Mouse (Mus musculus) ovary, postnatal 36 days (tissue): ENCODE measurements at regions not wholly inside any gene's neighbourhood (a gene's known extent, or its start where the extent isn't known, plus 50 kb on each side); places are given as distances from the start of the nearest gene placed in this dataset.

Experiments
- DNase-seq: peaks from one replicate; pipeline ENCODE4 v3.0.0; 2022; ENCODE audit warnings: low spot score, mixed read lengths

DNA sequence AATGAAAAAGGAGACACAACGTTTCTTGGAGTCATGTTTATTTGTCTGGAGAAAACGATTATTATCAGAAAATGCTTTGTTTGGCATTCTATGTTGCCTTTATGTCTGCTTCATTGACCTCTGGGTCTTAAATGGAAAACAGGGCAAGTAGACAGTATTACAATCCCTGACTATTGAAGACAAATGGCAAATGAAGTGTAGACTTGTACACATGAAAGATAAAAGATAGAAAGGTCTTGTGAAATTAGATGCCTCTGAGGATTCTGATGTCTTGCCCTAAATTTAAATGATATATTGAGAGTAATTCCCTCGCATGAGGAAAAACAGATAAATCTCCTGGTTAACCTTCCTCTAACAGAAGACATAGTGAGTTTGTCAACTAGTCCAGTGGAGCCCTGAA, 1186.7 kb downstream of the Slitrk1 start:
- no peak for DNase-seq

DNA sequence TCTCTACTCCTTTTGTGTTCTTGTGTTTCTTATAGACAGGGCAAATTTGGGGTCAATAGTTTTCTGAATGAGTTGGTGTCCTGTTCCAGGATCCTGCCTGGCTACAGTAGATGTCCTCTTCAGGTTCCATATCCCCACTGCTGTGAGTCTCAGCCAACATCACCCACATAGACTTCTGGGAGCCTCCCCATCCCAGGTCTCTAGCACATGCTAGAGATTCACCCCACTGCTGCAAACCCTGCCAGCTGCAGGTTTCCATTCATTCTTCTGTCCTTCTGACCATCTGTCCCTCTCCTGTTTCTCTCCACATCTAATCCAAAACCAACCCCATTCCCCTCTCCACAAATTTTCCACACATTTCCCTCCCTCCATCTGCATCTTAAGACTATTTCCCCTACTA, 1225.6 kb downstream of the Slitrk1 start:
- no peak for DNase-seq

DNA sequence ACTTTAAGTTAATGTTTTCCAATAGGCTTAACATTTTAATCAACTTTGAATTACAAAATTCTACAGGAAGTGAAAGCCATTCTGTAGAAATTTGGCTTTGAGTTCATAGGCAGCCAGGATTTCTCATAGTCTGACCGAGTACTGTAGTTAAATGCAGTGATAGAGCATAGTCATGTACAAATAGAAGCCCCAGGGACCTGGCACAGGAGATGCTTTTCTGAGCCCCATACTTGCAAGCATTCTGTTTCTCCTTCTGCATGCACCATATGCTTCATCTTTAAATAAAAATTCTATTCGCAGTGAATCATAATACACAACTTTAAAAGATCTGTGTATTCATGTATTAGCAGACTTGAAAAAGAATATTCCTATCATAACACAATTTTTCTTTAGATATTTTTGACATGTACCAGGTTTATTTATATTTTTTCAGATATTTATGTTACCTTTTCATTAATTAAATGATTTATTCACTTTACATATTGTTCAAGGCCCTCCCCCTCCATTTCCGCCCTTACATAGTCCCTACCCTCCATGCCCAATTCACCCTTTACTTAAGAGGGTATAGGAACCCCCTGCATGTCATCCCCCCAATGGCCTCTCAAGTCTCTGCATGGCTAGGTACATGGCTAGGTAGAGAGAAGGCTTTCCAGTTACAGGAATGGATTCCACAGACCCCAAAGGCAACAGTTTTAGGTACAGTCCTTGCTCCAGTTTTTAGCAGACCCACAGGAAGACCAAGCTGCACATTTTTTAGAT, 1226.5 kb downstream of the Slitrk1 start:
- DNase-seq: no peak

DNA sequence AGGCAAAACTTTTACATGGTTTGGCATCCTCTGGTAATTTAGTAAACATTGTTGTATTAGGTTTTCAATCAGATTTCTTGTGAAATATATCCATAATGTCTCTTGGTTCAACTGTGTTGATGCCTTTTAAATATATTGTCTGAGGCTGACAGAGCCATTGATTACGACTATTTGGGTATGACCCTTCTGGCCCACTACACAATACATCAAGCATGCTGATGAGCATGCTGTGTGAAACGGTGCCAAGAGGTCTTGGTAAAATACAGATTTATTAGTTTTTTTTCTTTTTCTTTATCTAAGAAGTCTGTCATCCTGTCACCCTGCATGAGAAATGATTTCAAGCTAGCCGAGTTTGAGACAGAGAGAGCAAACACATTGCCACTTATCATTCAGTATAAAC, 1257.4 kb downstream of the Slitrk1 start:
- DNase-seq: no peak

DNA sequence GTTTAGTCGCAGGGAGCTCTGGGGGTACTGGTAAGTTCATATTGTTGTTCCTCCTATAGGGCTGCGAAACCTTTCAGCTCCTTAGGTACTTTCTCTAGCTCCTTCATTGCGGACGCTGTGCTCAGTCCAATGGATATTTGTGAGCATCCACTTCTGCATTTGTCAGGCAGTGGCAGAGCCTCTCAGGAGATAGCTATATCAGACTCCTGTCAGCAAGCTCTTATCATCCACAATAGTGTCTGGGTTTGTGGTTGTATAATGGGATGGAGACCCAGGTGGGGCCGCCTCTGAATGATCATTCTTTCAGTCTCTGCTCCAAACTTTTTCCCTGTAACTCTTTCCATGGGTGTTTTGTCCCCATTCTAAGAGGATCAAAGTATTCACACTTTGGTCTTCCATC, 1298.5 kb downstream of the Slitrk1 start:
- no peak for DNase-seq

DNA sequence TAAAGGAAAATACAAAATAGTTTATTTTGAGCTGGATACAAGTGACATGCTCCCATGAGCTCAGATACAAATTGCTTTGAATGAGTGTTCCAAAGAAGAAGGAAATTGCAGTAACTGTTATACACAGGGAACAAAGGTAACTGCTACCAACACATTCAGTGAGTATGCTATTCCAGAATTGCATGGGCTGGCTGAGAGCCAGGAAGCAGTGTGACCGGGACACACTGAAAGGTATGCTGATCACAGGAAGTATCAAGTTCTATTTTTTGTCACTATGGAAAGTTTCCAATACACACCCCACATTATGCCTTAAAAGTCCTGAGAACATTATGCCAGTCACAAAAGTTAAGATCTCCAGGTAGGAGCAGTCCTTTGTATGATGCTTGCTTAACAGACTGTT, 1299.6 kb downstream of the Slitrk1 start:
- DNase-seq: peak; percentile 19

DNA sequence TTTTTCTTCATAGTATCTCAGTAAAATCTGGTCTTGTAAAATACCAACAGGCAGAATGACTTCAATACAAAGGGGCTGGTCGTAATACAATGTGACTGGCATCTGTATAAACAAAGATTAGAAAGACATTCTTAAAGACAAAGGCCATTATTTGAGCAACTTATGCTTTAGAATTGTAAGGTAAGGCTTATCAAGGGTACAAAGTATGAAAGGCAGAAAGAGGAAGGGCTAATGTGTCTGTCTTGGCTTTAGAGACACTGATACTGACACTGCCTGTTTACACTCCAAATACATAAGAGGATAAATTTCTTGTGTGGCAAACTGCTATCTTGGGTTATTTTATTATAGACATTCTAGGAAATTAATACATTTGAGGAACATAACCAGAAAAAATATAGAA, 1310.8 kb downstream of the Slitrk1 start:
- no peak for DNase-seq

DNA sequence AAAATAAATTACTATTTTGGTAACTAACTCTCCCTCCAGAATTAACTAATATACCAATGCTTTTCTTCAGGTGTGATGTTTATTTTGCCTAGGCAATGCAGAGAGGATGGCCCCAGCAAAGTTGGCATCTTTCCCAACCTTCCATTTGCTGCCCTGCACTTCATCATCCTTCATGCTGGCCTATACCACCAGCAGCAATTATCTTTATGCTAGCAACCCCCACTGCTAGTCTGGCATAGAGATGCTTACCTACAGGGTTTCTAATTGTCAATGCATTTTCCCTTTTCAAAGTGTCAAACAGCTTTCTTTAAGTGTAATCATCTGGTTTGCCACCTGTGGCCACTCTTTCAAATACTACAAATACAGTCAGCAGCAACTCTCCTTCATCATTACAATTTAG, 1327.2 kb downstream of the Slitrk1 start:
- no peak for DNase-seq

DNA sequence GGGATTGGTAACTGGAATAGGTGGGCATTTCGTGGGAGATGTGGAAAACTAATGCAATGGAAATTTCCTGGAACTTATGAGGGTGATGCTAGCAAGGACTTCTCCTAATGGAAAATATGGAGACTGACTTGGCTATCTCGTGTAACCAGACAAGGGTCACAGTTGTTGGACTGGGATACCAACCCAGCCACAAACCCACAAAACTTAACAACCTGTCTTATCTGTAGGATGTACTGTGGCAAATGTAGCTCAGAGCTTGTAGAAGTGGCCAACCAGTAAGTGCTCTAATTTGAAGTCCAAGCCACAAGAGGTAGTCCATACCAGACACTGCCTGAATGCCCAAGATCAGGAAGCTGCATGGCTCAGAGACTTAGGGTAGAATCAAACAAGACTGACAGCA, 1329.7 kb downstream of the Slitrk1 start:
- no peak for DNase-seq

DNA sequence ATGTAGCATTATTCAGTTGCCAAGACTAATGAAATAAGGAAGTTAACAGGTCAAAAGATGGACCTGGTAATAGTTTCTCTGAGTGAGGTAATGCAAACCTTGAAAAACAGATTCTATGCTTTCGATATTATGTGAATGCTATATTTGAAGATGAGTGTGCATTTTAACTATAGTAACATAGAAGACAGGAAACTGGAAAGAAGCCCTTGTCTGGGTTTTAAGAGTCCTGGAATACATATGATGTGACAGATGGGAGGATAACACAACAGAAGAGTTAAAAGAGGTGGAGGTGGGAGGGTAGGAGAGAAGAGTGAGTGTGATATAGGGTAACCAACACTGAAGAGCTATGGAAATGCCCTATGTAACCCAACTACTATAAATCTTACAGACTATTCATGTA, 1343.3 kb downstream of the Slitrk1 start:
- DNase-seq: no peak

DNA sequence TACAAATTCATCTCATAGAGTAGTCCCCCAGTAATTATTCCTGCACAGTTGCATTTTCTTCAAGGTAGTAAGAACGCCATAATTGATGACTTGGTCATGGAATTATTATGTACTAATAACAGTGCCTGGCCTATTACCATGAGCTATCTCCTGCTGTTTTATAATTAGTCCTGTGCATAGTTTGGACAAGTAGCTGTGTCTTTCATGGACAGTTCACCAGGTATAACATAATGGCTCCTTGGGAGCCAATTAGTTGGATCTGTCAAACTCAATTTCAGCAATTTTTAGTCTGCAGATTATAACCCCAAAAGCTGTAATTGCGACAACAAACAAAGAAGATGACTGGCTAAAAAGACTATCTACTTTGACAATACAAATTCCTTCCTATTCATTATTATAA, 1345.5 kb downstream of the Slitrk1 start:
- no peak for DNase-seq
